Mouse (Mus musculus) MEL (cell line): Measurements from ENCODE around the gene Ddx52. TPM values are rescaled to one million over a fixed set of nuclear protein-coding genes. Genes with fewer than 3 reads are reported as not detected.

Experiments used
- DNase-seq: peaks from one replicate; pipeline ENCODE4 v3.0.0; 2011; ENCODE audit warnings: low read depth, low spot score
- H3K27ac ChIP-seq: 2 replicates; pipeline ENCODE4 v1.5.1; 2012; ENCODE audit warnings: low read depth, mild to moderate bottlenecking, control low read depth, low read length, moderate library complexity; ENCODE audit not compliant: control insufficient read depth
- H3K27me3 ChIP-seq, 2 experiments: fragments of 150-350 bp in 1 of 2; sonication (generic) in 1 of 2; 2 replicates each; pipeline ENCODE4 v1.6.1; 2012; ENCODE audit warnings: low read length in 2 of 2, mild to moderate bottlenecking in 2 of 2, improper control_type of control experiment in 1 of 2, moderate library complexity in 1 of 2; ENCODE audit not compliant: insufficient read depth in 2 of 2, control insufficient read depth in 1 of 2
- H3K36me3 ChIP-seq, 2 experiments: 2 replicates each; pipeline ENCODE4 v1.6.1; 2012 to 2014; ENCODE audit warnings: low read length in 2 of 2, improper control_type of control experiment in 1 of 2, inconsistent platforms in 1 of 2, mild to moderate bottlenecking in 1 of 2; ENCODE audit not compliant: insufficient read depth in 2 of 2, control insufficient read depth in 1 of 2
- H3K4me1 ChIP-seq, 2 experiments: fragments of 150-350 bp in 1 of 2; sonication (generic) in 1 of 2; 2 replicates each; pipeline ENCODE4 v1.6.1; 2012; ENCODE audit warnings: low read length in 2 of 2, improper control_type of control experiment in 1 of 2, mild to moderate bottlenecking in 1 of 2; ENCODE audit not compliant: insufficient read depth in 2 of 2, control insufficient read depth in 1 of 2
- H3K4me3 ChIP-seq, 2 experiments: fragments of 150-350 bp in 1 of 2; sonication (generic) in 1 of 2; 2 replicates each; pipeline ENCODE4 v1.5.1; 2012; ENCODE audit warnings: low read depth in 2 of 2, low read length in 2 of 2, mild to moderate bottlenecking in 2 of 2, moderate library complexity in 2 of 2, control low read depth in 1 of 2, improper control_type of control experiment in 1 of 2; ENCODE audit not compliant: control insufficient read depth in 1 of 2, insufficient read depth in 1 of 2
- H3K79me2 ChIP-seq: 2 replicates; pipeline ENCODE4 v1.6.1; 2012; ENCODE audit warnings: mild to moderate bottlenecking, low read length, moderate library complexity; ENCODE audit not compliant: control insufficient read depth, poor library complexity, insufficient read depth
- H3K9ac ChIP-seq: 2 replicates; pipeline ENCODE4 v1.6.1; 2012; ENCODE audit warnings: low read depth, mild to moderate bottlenecking, control low read depth, low read length, moderate library complexity; ENCODE audit not compliant: control insufficient read depth, poor library complexity, severe bottlenecking
- H3K9me3 ChIP-seq: fragments of 150-350 bp; sonication (generic); replicated peaks from 2 replicates; pipeline ENCODE4 v1.6.1; 2012; ENCODE audit warnings: mild to moderate bottlenecking, low read length, improper control_type of control experiment, moderate library complexity; ENCODE audit not compliant: insufficient read depth
- BHLHE40 ChIP-seq: IDR thresholded peaks from 2 replicates; pipeline ENCODE4 v1.6.1; 2012; ENCODE audit warnings: low read depth, mild to moderate bottlenecking, inconsistent platforms, low read length, improper control_type of control experiment, borderline replicate concordance
- CHD1 ChIP-seq: IDR thresholded peaks from 2 replicates; pipeline ENCODE4 v1.6.1; 2012; ENCODE audit warnings: low read depth, mild to moderate bottlenecking, inconsistent platforms, low read length, improper control_type of control experiment
- CHD2 ChIP-seq: IDR thresholded peaks from 2 replicates; pipeline ENCODE4 v1.6.1; 2011; ENCODE audit warnings: low read length, improper control_type of control experiment
- CTCF ChIP-seq, 3 experiments: IDR thresholded peaks in 2 of 3; conservative IDR thresholded peaks in 1 of 3; 2 replicates each; pipeline ENCODE4 v1.5.1; 2011 to 2012; ENCODE audit warnings: low read length in 3 of 3, low read depth in 2 of 3, mild to moderate bottlenecking in 2 of 3, improper control_type of control experiment in 1 of 3, inconsistent platforms in 1 of 3, mixed read lengths in 1 of 3, moderate library complexity in 1 of 3; ENCODE audit not compliant: control insufficient read depth in 1 of 3, insufficient read depth in 1 of 3, poor library complexity in 1 of 3, severe bottlenecking in 1 of 3
- E2F4 ChIP-seq: IDR thresholded peaks from 2 replicates; pipeline ENCODE4 v1.6.1; 2011; ENCODE audit warnings: low read depth, low read length, improper control_type of control experiment, borderline replicate concordance
- ELF1 ChIP-seq: IDR thresholded peaks from 2 replicates; pipeline ENCODE4 v1.6.1; 2014; ENCODE audit warnings: low read depth, mild to moderate bottlenecking, inconsistent platforms, low read length, improper control_type of control experiment, moderate library complexity
- EP300 ChIP-seq, 2 experiments: IDR thresholded peaks; 2 replicates each; pipeline ENCODE4 v1.6.1; 2011; ENCODE audit warnings: improper control_type of control experiment in 2 of 2, low read length in 2 of 2, low read depth in 1 of 2, mild to moderate bottlenecking in 1 of 2
- ETS1 ChIP-seq: IDR thresholded peaks from 2 replicates; pipeline ENCODE4 v1.6.1; 2012; ENCODE audit warnings: low read depth, mild to moderate bottlenecking, inconsistent platforms, low read length, improper control_type of control experiment, moderate library complexity
- JUND ChIP-seq: IDR thresholded peaks from 2 replicates; pipeline ENCODE4 v1.6.1; 2011; ENCODE audit warnings: low read depth, mild to moderate bottlenecking, improper control_type of control experiment, low read length
- KAT2A ChIP-seq: conservative IDR thresholded peaks from 2 replicates; pipeline ENCODE4 v1.6.1; 2012; ENCODE audit warnings: low read depth, low read length, improper control_type of control experiment, inconsistent platforms
- MEF2A ChIP-seq: IDR thresholded peaks from 2 replicates; pipeline ENCODE4 v1.6.1; 2014; ENCODE audit warnings: low read depth, mild to moderate bottlenecking, inconsistent platforms, low read length, improper control_type of control experiment; ENCODE audit not compliant: poor library complexity, insufficient replicate concordance, severe bottlenecking; ENCODE audit errors: extremely low read depth
- MXI1 ChIP-seq: IDR thresholded peaks from 2 replicates; pipeline ENCODE4 v1.6.1; 2011; ENCODE audit warnings: mild to moderate bottlenecking, low read depth, low read length, improper control_type of control experiment
- MYB ChIP-seq: IDR thresholded peaks from 2 replicates; pipeline ENCODE4 v1.6.1; 2011; ENCODE audit warnings: mild to moderate bottlenecking, low read depth, low read length, improper control_type of control experiment
- NELFE ChIP-seq: IDR thresholded peaks from 2 replicates; pipeline ENCODE4 v1.6.1; 2011; ENCODE audit warnings: low read depth, low read length, improper control_type of control experiment
- POLR2A ChIP-seq, 2 experiments: IDR thresholded peaks; 2 replicates each; pipeline ENCODE4 v1.6.1; 2011 to 2012; ENCODE audit warnings: low read length in 2 of 2, mild to moderate bottlenecking in 2 of 2, control low read depth in 1 of 2, improper control_type of control experiment in 1 of 2, low read depth in 1 of 2, moderate library complexity in 1 of 2; ENCODE audit not compliant: control insufficient read depth in 1 of 2, insufficient read depth in 1 of 2, poor library complexity in 1 of 2
- POLR2AphosphoS5 ChIP-seq: IDR thresholded peaks from 2 replicates; pipeline ENCODE4 v1.6.1; 2012; ENCODE audit warnings: low read depth, borderline replicate concordance, mild to moderate bottlenecking, inconsistent platforms, low read length, moderate library complexity, mixed read lengths
- RAD21 ChIP-seq: IDR thresholded peaks from 2 replicates; pipeline ENCODE4 v1.6.1; 2011; ENCODE audit warnings: mild to moderate bottlenecking, low read depth, low read length, improper control_type of control experiment
- SMC3 ChIP-seq: IDR thresholded peaks from 2 replicates; pipeline ENCODE4 v1.6.1; 2011; ENCODE audit warnings: low read depth, low read length, improper control_type of control experiment
- TAL1 ChIP-seq: IDR thresholded peaks from 2 replicates; pipeline ENCODE4 v1.6.1; 2012; ENCODE audit warnings: mild to moderate bottlenecking, inconsistent platforms, low read length, moderate library complexity, mixed read lengths
- TBP ChIP-seq: IDR thresholded peaks from 2 replicates; pipeline ENCODE4 v1.8.0; 2011; ENCODE audit warnings: low read depth, low read length, improper control_type of control experiment
- TCF12 ChIP-seq: IDR thresholded peaks from 2 replicates; pipeline ENCODE4 v1.6.1; 2014; ENCODE audit warnings: low read depth, mild to moderate bottlenecking, inconsistent platforms, low read length, improper control_type of control experiment, moderate library complexity
- USF2 ChIP-seq, 2 experiments: IDR thresholded peaks; 2 replicates each; pipeline ENCODE4 v1.6.1; 2011 to 2012; ENCODE audit warnings: improper control_type of control experiment in 2 of 2, low read length in 2 of 2, borderline replicate concordance in 1 of 2, inconsistent platforms in 1 of 2, low read depth in 1 of 2, mild to moderate bottlenecking in 1 of 2; ENCODE audit not compliant: insufficient read depth in 1 of 2
- ZC3H11A ChIP-seq: IDR thresholded peaks from 2 replicates; pipeline ENCODE4 v1.6.1; 2012; ENCODE audit warnings: low read depth, mild to moderate bottlenecking, inconsistent platforms, low read length, improper control_type of control experiment
- ZMIZ1 ChIP-seq: IDR thresholded peaks from 2 replicates; pipeline ENCODE4 v1.6.1; 2012; ENCODE audit warnings: low read depth, mild to moderate bottlenecking, inconsistent platforms, low read length, improper control_type of control experiment, moderate library complexity
- ZNF384 ChIP-seq: IDR thresholded peaks from 2 replicates; pipeline ENCODE4 v1.6.1; 2012; ENCODE audit warnings: low read depth, mild to moderate bottlenecking, inconsistent platforms, low read length, improper control_type of control experiment
- polyA plus RNA-seq, 2 experiments: library from polyadenylated mRNA; stranded (reverse) in 1 of 2; unstranded in 1 of 2; fragments of >175 nt in 1 of 2; fragments of >200 nt in 1 of 2; gene quantifications; 2 replicates each; pipeline versions ENCODE4 v1.2.1 to v1.2.4; 2012; ENCODE audit warnings: low replicate concordance in 2 of 2, low read depth in 1 of 2; ENCODE audit not compliant: insufficient read length in 2 of 2, insufficient read depth in 1 of 2, missing spikeins in 1 of 2
- total RNA-seq: library from RNA; depleted of rRNA; stranded (reverse); fragments of 300-350 nt; gene quantifications from 2 replicates; pipeline ENCODE4 v1.2.3, GENCODE M21; 2012

The Ddx52 gene
- total and polyA plus RNA-seq, 3 experiments = 48.2 to 58.6 TPM; not detected in 1

- Histone ChIP-seq H3K27ac (no peak overlapping the region), H3K4me1 (no peaks in the 10 kb centered on the region), H3K9ac (no peak overlapping the region), H3K9me3 (no peaks in the 10 kb centered on the region), H3K36me3 (peaks cover 0 to 14% of the 10 kb centered on the region in 2 experiments; a peak in 2 of 4 replicates), H3K27me3 (no peaks in the 10 kb centered on the region), H3K4me3 (no peak overlapping the region), H3K79me2 (no peaks in the 10 kb centered on the region)
- DNase-seq = peak; percentile 33
- TF ChIP-seq ZMIZ1 (no peak), E2F4 (no peak), ELF1 (no peak), RAD21 (peak; percentile 18), MXI1 (no peak), MEF2A (no peak), SMC3 (0 out of 2 replicates have a peak, but pooled peaks have one; percentile 19), USF2 (IDR thresholded peaks at IDR 0.05; ENCODE audit: borderline replicate concordance in 1 of 2, insufficient read depth in 1 of 2, low read depth in 1 of 2, low read length in 2 of 2) (no peak), EP300 (IDR thresholded peaks at IDR 0.05; ENCODE audit: low read depth in 1 of 2, low read length in 2 of 2) (no peak), CHD1 (no peak), CTCF (IDR thresholded peaks at IDR 0.05 in 2 of 3, conservative IDR thresholded peaks at IDR 0.05 in 1 of 3; ENCODE audit: control insufficient read depth in 1 of 3, insufficient read depth in 1 of 3, low read depth in 2 of 3, low read length in 3 of 3, poor library complexity in 1 of 3, severe bottlenecking in 1 of 3) (peak; percentile 7 to 41 (median 28); a peak in 4 of 6 replicates)
These were observed 59.4 kb downstream of the Ddx52 start for GRCm38 (mm10) chr11:84001257-84001656.

GRCm38 (mm10) chr11:84003986-84004385, 62.1 kb downstream of the Ddx52 start:
- H3K36me3 ChIP-seq = peaks cover 0 to 20% of the 10 kb centered on the region in 2 experiments; a peak in 2 of 4 replicates
- TF ChIP-seq KAT2A = no peak
- no peak for TF ChIP-seq JUND
- TF ChIP-seq CHD2 = no peak
- TF ChIP-seq ZC3H11A = no peak
- no peak for TF ChIP-seq MXI1
- no peak for TF ChIP-seq BHLHE40
- TF ChIP-seq TBP = no peak
- TF ChIP-seq CTCF (IDR thresholded peaks at IDR 0.05 in 2 of 3, conservative IDR thresholded peaks at IDR 0.05 in 1 of 3; ENCODE audit: control insufficient read depth in 1 of 3, insufficient read depth in 1 of 3, low read depth in 2 of 3, low read length in 3 of 3, poor library complexity in 1 of 3, severe bottlenecking in 1 of 3) = no peak
- no peak for TF ChIP-seq CHD1
- TF ChIP-seq TCF12 = no peak
- TF ChIP-seq TAL1 = no peak
- no peak for TF ChIP-seq ETS1
- no peak for TF ChIP-seq ZNF384
- no peak for TF ChIP-seq USF2 (IDR thresholded peaks at IDR 0.05; ENCODE audit: borderline replicate concordance in 1 of 2, insufficient read depth in 1 of 2, low read depth in 1 of 2, low read length in 2 of 2)
- TF ChIP-seq NELFE = no peak
- no peak for TF ChIP-seq POLR2A (IDR thresholded peaks at IDR 0.05; ENCODE audit: control insufficient read depth in 1 of 2, insufficient read depth in 1 of 2, low read depth in 1 of 2, low read length in 2 of 2, poor library complexity in 1 of 2)
- TF ChIP-seq SMC3 = no peak
- no peak for TF ChIP-seq POLR2AphosphoS5
- no peak for TF ChIP-seq MYB
- no peak overlapping the region for H3K9ac ChIP-seq
- H3K4me1 ChIP-seq = no peaks in the 10 kb centered on the region
- no peaks in the 10 kb centered on the region for H3K9me3 ChIP-seq
- H3K4me3 ChIP-seq = no peak overlapping the region
- H3K27me3 ChIP-seq = no peaks in the 10 kb centered on the region
- no peak for DNase-seq
- no peaks in the 10 kb centered on the region for H3K79me2 ChIP-seq
- no peak overlapping the region for H3K27ac ChIP-seq
